Mouse (Mus musculus) spleen, adult 2 months (tissue): ENCODE data around the gene Hivep3.

Experiments used
- CTCF ChIP-seq: fragments of 200-500 bp; IDR thresholded peaks from 2 replicates; pipeline ENCODE4 v1.5.1; 2011; ENCODE audit warnings: mild to moderate bottlenecking, inconsistent platforms; ENCODE audit not compliant: insufficient read depth, insufficient read length, insufficient replicate concordance; ENCODE audit errors: extremely low read depth
- POLR2A ChIP-seq: fragments of 200-500 bp; IDR thresholded peaks from 2 replicates; pipeline ENCODE4 v1.6.1; 2011; ENCODE audit warnings: low read depth, low read length, inconsistent platforms

DNA sequence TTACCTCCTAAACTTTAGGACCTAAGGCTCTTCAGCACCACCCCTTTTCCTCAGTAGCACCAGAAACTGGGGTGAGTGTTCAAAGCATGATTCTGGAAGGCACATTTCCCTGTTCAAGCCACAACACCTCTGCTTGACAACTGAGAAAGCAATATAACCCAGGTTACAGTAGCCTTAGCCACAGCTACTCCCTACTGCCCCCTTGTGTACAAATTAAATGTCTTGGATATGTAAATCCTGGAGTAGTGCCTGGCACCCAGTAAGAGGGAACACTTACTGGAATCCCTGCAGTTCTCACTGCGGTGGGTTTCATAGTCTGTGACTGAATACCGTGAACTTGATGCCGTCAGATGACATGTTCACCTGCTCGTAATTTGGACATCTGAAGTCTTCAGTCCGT, 75.7 kb downstream of the Hivep3 start:
- TF ChIP-seq CTCF, result no peak
- no peak for TF ChIP-seq POLR2A
